In the genomic region with DNA sequence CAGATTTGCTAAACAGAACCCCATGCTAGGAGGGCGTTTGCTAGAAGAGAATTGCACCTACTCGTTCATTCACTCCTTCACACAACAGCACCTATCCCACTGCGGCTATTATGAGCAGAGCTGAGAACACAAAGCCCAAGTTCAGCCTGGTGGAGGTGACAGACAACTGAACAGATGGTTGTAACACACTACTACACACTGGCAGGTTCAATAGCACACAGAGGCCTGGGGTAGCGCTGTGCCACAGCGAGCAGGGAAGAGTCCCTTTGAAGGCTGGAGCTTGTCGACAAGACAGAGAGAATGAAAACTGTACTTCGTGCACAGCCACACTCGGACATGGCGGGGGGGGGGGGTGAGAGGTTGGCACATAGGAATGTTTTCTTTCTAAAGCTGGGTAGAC, we compare ENCODE assay signal across 8 mouse cellular contexts. TPM values are rescaled to one million over a fixed set of nuclear protein-coding genes. Genes with fewer than 3 reads are reported as not detected.
DNase-seq lines count a peak whose midpoint lies in the region.

No protein-coding gene starts in this region.

- DNase-seq in embryo, embryonic 10 days (ENCODE audit: low spot score): peak; percentile 44
- no peak for DNase-seq in embryo, embryonic 9.5 days (ENCODE audit: extremely low spot score)
- peak; percentile 45 for DNase-seq in cerebellum, adult 8-10 months
- DNase-seq in frontal cortex, postnatal 36 days (ENCODE audit: low spot score in 2 of 2): peak; percentile 36 to 65
- DNase-seq in left cerebral cortex, postnatal 36 days (ENCODE audit: low spot score in 2 of 2): peak; percentile 36 to 54
- DNase-seq in telencephalon, adult 2 months (ENCODE audit: low read depth, low spot score): peak; percentile 75
- no peak for DNase-seq in kidney, postnatal 10 days
- no peak for DNase-seq in c-Kit-positive CD71-positive TER-119-positive erythroid progenitor cells, embryonic 14.5 days (ENCODE audit: low spot score)

- intact Hi-C loops in left cerebral cortex, postnatal 36 days (cut with DNase I): no loop called here

RNA-seq across cellular contexts. Expression of a gene that starts 31.6 kb away (rescaled TPM):
- 10 to 100 TPM; 20.7 to 22.7 TPM for total RNA-seq in left cerebral cortex, postnatal 36 days (2021)

Comparison
In these comparisons a context has a peak if more than half of its experiments do, and no peak if none do; other contexts are left out.
1. DNase-seq: peak in embryo, embryonic 10 days (single experiment), cerebellum, adult 8-10 months (single experiment), frontal cortex, postnatal 36 days (2 of 2), left cerebral cortex, postnatal 36 days (2 of 2) and telencephalon, adult 2 months (single experiment); none in embryo, embryonic 9.5 days (single experiment), kidney, postnatal 10 days (single experiment) and c-Kit-positive CD71-positive TER-119-positive erythroid progenitor cells, embryonic 14.5 days (single experiment).